Mouse (Mus musculus): ENCODE results near the gene Vmn1r193. TPM values are rescaled to one million over a fixed set of nuclear protein-coding genes. Genes with fewer than 3 reads are reported as not detected.
"Not testable (repeated sequence)": the region's sequence is repeated elsewhere in the genome, so short reads cannot be mapped to it uniquely, and the experiment has no call there.

The Vmn1r193 gene
- not detected in 2 replicates for polyA plus RNA-seq (2015; fragmentation: Nextera tagmentation; extraction: Ambion mirVana)

DNA sequence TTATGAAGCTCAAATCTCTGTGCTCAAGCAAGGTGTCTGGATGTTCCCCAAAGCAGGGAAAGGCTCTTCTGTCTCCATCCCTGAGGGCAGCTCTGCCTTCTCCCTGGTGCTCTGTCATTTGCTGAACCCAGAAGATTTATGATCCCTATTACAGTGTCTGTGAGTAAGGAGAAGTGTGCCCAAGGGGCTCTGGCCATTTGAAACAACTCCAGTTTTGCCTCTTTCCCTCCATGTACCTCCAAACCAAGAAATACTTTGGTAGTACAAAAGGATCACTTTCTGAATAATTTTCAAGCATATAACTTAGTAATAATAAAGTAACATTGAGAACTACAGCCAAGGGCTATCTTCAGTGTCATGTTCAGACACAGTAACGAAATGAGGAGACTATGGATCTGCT lies at the start of gene Vmn1r193:
Vmn1r193 (minus strand) TSS at position 101 of the 400 bp plus-strand sequence.
- not testable (repeated sequence) for ATAC-seq (ENCODE audit: extremely low read depth, insufficient number of reproducible peaks, low FRiP score, low TSS enrichment); H3K36me3 ChIP-seq; H3K27me3 ChIP-seq (replicated peaks); H3K4me3 ChIP-seq; H3K27ac ChIP-seq (replicated peaks); H3K4me2 ChIP-seq; H3K9ac ChIP-seq; H3K4me1 ChIP-seq; H3K9me3 ChIP-seq
- 67% methylated on average over 1 of the region's 1 CpGs for WGBS

DNA sequence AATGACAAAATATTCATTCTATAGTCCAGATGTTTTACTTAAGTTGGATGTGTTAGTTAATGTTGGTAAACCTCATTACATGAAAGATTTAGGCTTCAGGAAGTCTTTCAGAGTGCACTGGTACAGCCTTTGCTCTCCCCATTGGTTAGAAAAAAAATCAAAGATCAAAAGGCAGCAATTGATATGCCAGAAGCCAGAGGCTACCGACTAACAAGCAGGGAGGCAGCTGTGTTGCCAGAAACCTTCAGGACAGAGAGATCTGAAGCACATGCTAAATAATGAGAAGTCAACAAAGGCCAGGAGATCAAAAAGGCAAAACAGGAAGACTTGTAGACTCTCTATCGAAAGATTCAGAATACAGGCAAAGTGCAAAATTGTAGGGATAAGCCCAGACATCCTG lies 48.8 kb upstream of the Vmn1r193 start:
- no peak overlapping the region for H3K4me3 ChIP-seq
- no peak overlapping the region for H3K9ac ChIP-seq
- no peak overlapping the region for H3K4me2 ChIP-seq
- no peak for ATAC-seq (ENCODE audit: extremely low read depth, insufficient number of reproducible peaks, low FRiP score, low TSS enrichment)
- no peaks in the 10 kb centered on the region for H3K9me3 ChIP-seq
- no peaks in the 10 kb centered on the region for H3K27me3 ChIP-seq (replicated peaks)
- no peaks in the 10 kb centered on the region for H3K4me1 ChIP-seq
- H3K27ac ChIP-seq (replicated peaks), result no peak overlapping the region
- 40% methylated on average over 2 of the region's 2 CpGs for WGBS
- no peaks in the 10 kb centered on the region for H3K36me3 ChIP-seq

DNA sequence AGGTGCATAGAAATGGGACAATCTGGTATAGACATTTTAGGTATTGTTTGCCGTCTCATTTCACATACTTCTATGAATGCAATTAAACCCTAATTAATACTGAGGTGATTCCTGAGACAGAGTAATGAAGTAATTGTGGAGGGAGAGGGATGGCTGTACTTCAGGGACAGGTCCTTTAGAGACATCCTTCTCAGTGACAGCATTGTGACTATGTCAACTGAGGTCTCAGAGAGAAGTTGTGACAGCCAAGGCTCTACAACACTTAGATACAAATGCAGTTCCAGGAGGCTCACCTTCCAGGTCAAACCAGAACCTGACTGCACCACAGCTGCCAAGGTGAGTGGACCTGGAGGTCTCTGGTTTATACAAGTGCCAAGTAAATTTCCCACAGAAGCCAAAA lies 47.3 kb upstream of the Vmn1r193 start, which contains the start of gene Vmn1r195:
Vmn1r195 (plus strand) TSS at position 301 of the 400 bp plus-strand sequence.
- H3K27ac ChIP-seq (replicated peaks); H3K9me3 ChIP-seq; H3K4me3 ChIP-seq; H3K36me3 ChIP-seq; H3K4me2 ChIP-seq; ATAC-seq (ENCODE audit: extremely low read depth, insufficient number of reproducible peaks, low FRiP score, low TSS enrichment); H3K9ac ChIP-seq; H3K27me3 ChIP-seq (replicated peaks); H3K4me1 ChIP-seq: not testable (repeated sequence)
- WGBS, result 83% methylated on average over 1 of the region's 1 CpGs

DNA sequence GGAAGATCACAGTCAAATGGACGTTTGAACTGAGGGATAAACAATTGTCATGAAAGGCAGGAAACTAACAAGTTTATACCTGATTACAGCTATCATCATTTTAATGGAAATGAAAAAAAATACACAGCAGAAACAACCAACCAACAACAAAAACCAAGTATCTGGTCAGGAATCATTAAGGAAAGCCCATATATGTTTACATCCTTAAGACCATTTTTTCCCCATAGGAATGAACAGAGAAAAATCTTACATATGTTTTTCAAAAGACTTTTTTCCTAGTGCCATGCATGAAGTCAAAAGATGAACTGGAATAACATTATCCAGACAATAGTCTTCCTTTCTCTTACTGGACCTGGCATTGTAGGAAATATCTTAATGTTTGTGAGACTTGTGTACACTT lies 21.0 kb upstream of the Vmn1r193 start, which contains the start of gene Vmn1r194:
Vmn1r194 (plus strand) TSS at position 301 of the 400 bp plus-strand sequence.
- H3K9ac ChIP-seq, result no peak within 1 kb of the TSS
- H3K9me3 ChIP-seq, result no peaks in the 10 kb centered on the region
- no peak within 1 kb of the TSS for H3K27ac ChIP-seq (replicated peaks)
- no peak for ATAC-seq (ENCODE audit: extremely low read depth, insufficient number of reproducible peaks, low FRiP score, low TSS enrichment)
- no peaks in the 10 kb centered on the region for H3K36me3 ChIP-seq
- no peak within 1 kb of the TSS for H3K4me2 ChIP-seq
- no peaks in the 10 kb centered on the region for H3K27me3 ChIP-seq (replicated peaks)
- H3K4me1 ChIP-seq, result no peaks in the 10 kb centered on the region
- WGBS, result 35% methylated on average over 1 of the region's 1 CpGs
- no peak within 1 kb of the TSS for H3K4me3 ChIP-seq

DNA sequence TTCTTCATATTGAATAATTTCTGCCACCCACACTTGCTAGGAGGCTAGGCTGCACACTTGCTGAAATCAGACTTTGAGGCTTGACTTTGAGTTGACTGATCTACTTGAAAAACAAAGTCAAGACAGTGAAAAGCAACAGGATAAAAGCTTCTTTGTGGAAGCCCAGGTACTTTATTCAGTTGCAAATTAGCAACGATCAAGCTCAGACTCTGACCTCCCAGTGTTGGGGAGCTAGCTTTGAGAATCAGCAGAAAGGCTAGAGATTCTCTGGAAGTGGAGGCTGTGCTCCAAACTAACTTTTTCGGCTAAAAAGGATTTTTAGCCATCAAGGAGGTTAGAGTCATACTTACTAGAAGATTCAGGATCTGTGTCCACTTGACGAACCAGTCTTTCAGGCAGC lies 30.2 kb downstream of the Vmn1r193 start:
- H3K4me3 ChIP-seq; H3K9me3 ChIP-seq; H3K4me2 ChIP-seq; H3K27me3 ChIP-seq (replicated peaks); H3K27ac ChIP-seq (replicated peaks); H3K4me1 ChIP-seq; H3K9ac ChIP-seq; ATAC-seq (ENCODE audit: extremely low read depth, insufficient number of reproducible peaks, low FRiP score, low TSS enrichment); H3K36me3 ChIP-seq: not testable (repeated sequence)
- 74% methylated on average over 3 of the region's 3 CpGs for WGBS

DNA sequence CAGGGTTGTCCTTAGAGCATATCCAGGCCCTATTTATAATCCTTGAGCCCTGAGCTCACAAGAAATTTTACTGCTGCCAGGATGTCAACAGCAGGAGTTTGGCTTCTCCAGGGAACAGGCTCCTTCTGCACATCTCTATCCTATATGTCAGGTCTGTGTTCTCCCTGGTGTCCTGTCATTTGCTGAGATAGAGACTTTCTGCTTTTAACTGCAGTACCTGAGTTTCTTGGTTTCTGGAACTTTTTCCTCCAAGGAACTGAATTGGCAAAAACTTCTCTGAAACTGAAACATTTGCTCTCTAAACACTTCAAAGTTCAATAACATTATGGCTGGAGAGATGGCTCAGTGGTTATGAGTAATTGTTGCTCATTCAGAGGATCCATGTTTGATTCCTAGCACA lies 31.9 kb downstream of the Vmn1r193 start, which contains the start of gene Vmn1r192:
Vmn1r192 (minus strand) TSS at position 101 of the 400 bp plus-strand sequence.
- H3K4me3 ChIP-seq, result no peak within 1 kb of the TSS
- no peak within 1 kb of the TSS for H3K9ac ChIP-seq
- no peaks in the 10 kb centered on the region for H3K36me3 ChIP-seq
- no peaks in the 10 kb centered on the region for H3K9me3 ChIP-seq
- no peak within 1 kb of the TSS for H3K4me2 ChIP-seq
- no peaks in the 10 kb centered on the region for H3K27me3 ChIP-seq (replicated peaks)
- no peak within 1 kb of the TSS for H3K27ac ChIP-seq (replicated peaks)
- ATAC-seq (ENCODE audit: extremely low read depth, insufficient number of reproducible peaks, low FRiP score, low TSS enrichment), result no peak
- no peaks in the 10 kb centered on the region for H3K4me1 ChIP-seq

DNA sequence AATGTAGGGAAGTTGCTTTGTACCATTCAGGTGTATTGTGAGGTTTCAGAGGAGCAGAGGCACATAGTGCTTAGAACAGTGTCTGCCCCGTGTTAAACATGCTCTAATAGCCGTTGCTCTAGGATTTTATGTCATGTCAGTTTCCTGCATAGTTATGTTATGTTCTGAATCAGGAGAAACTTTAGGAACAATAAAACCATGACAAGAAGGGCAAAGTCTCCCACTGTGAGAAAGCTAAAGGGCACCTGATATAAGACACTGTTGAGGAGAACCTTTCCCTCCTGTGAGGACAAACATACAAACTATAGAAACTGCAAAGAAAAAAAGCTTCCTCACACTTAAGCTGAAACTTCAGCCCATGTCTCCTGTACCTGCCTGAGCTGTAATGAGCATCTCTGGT lies 32.6 kb downstream of the Vmn1r193 start:
- Histone ChIP-seq H3K9me3 (no peaks in the 10 kb centered on the region), H3K36me3 (no peaks in the 10 kb centered on the region), H3K4me1 (no peaks in the 10 kb centered on the region), H3K9ac (no peak overlapping the region), H3K4me2 (no peak overlapping the region), H3K4me3 (no peak overlapping the region), H3K27ac (replicated peaks) (no peak overlapping the region), H3K27me3 (replicated peaks) (no peaks in the 10 kb centered on the region)
- no peak for ATAC-seq (ENCODE audit: extremely low read depth, insufficient number of reproducible peaks, low FRiP score, low TSS enrichment)
- 75% methylated on average over 2 of the region's 2 CpGs for WGBS

DNA sequence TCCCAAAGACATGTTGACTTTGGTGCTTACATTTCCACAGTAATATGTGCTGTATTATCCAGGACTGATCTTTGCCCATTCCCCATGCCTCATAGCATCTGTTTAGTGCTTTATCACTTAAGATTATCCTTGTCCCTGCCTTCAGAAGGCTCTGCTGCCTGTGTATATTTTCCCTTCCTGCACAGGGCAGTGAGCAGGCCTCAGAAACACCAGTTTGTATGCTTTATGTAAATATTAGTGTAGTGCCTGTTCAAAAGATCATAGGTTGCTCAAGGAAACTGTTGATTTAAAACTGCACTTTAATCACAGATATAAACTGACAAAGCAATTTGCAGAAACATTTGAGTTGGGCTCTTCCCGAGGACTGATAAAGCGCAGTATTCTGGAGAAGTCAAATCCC lies 33.6 kb downstream of the Vmn1r193 start:
- H3K27me3 ChIP-seq (replicated peaks), result no peaks in the 10 kb centered on the region
- H3K4me2 ChIP-seq, result no peak overlapping the region
- no peak overlapping the region for H3K9ac ChIP-seq
- H3K9me3 ChIP-seq, result no peaks in the 10 kb centered on the region
- no peak for ATAC-seq (ENCODE audit: extremely low read depth, insufficient number of reproducible peaks, low FRiP score, low TSS enrichment)
- no peaks in the 10 kb centered on the region for H3K4me1 ChIP-seq
- no peak overlapping the region for H3K27ac ChIP-seq (replicated peaks)
- no peak overlapping the region for H3K4me3 ChIP-seq
- no peaks in the 10 kb centered on the region for H3K36me3 ChIP-seq
- 75% methylated on average over 2 of the region's 2 CpGs for whole genome bisulfite sequencing

DNA sequence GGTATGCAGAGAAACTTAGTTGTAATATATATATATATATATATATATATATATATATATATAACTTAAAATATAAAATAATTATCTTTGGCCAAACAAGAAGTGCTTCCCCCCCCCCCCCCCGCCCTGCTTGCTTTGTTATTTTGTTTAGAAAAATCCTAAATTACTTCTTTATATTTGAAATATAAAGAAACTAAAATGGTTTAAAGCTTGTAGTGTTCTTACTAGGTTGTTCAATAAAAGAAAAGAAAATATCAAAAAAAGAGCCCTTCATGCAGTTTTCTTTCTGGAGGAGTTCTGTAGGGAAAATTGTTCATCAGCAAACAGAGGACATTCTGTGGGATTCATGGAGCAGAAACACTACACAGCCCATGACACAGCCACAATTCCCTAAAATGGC lies 39.1 kb downstream of the Vmn1r193 start, which contains the start of gene Vmn1r191:
Vmn1r191 (minus strand) TSS at position 101 of the 400 bp plus-strand sequence.
- Histone ChIP-seq H3K27me3 (replicated peaks) (no peaks in the 10 kb centered on the region), H3K4me1 (no peaks in the 10 kb centered on the region), H3K36me3 (no peaks in the 10 kb centered on the region), H3K27ac (replicated peaks) (no peak within 1 kb of the TSS), H3K9ac (no peak within 1 kb of the TSS), H3K4me3 (no peak within 1 kb of the TSS), H3K4me2 (no peak within 1 kb of the TSS), H3K9me3 (no peaks in the 10 kb centered on the region)
- WGBS, result 86% methylated on average over 1 of the region's 1 CpGs
- no peak for ATAC-seq (ENCODE audit: extremely low read depth, insufficient number of reproducible peaks, low FRiP score, low TSS enrichment)

DNA sequence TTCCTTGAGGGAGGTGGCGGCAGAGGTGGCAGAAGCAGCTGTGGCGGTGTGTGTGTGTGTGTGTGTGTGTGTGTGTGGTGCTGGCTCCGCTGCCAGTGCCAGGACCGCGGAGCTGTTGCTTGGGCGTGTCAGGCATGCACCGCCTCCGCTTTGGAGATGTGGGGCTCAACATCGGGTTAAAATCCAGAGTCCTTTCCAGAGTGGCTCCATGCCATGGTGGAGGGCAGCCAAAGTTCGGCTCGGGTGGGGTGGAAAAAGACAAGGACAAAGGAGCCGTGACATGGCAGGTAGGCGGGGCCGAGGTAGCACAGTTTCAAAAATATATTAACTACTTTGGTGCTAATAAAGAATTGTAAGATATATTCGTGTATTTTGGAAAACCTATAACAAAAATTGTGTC lies 54.5 kb downstream of the Vmn1r193 start:
- no peak overlapping the region for H3K4me3 ChIP-seq
- no peaks in the 10 kb centered on the region for H3K27me3 ChIP-seq (replicated peaks)
- H3K9ac ChIP-seq, result no peak overlapping the region
- no peaks in the 10 kb centered on the region for H3K36me3 ChIP-seq
- no peak overlapping the region for H3K27ac ChIP-seq (replicated peaks)
- 87% methylated on average over 15 of the region's 15 CpGs for WGBS
- H3K4me2 ChIP-seq, result no peak overlapping the region
- no peaks in the 10 kb centered on the region for H3K4me1 ChIP-seq
- ATAC-seq (ENCODE audit: extremely low read depth, insufficient number of reproducible peaks, low FRiP score, low TSS enrichment), result no peak
- peaks cover 29% of the 10 kb centered on the region for H3K9me3 ChIP-seq
